ENCODE assay signal across 13 mouse cellular contexts in genomic region chr2:125368616-125369015, GRCm38 (mm10).
DNase-seq lines count a peak whose midpoint lies in the region; ATAC-seq and TF ChIP-seq lines count a peak whose summit lies in the region.
"Had no signal": no experiment of that assay in that cellular context is flagged by ENCODE, and none has a peak within 500 bp of the region (broad histone marks: within the 10 kb centered on the region; RNA-seq: fewer than 3 reads in every experiment).

No protein-coding gene starts in this region.

- no peaks in the 10 kb centered on the region for H3K27me3 ChIP-seq in kidney, embryonic 15.5 days
- H3K27me3 ChIP-seq in Patski = no peaks in the 10 kb centered on the region
- no peaks in the 10 kb centered on the region for H3K27me3 ChIP-seq in intestine, embryonic 15.5 days (replicated peaks)
- H3K27me3 ChIP-seq: forebrain, embryonic 13.5 days; limb, embryonic 13.5 days had no signal

- H3K4me3 ChIP-seq in kidney, embryonic 15.5 days (replicated peaks) = no peak overlapping the region
- no peak overlapping the region for H3K4me3 ChIP-seq in intestine, embryonic 15.5 days (replicated peaks)
- H3K4me3 ChIP-seq: forebrain, embryonic 13.5 days; limb, embryonic 13.5 days had no signal

- POLR2A ChIA-PET in Patski (lab: Charles Lee) = interaction anchor here (0.6 to 0.7 kb wide), 3 partner anchors 12 to 33 kb away, joined by 3 to 4 read pairs (median 3); no protein-coding TSS in a partner anchor

- no peak for TF ChIP-seq CTCF in Patski (IDR thresholded peaks at IDR 0.05)

- H3K4me2 ChIP-seq in kidney, embryonic 15.5 days = no peak overlapping the region
- no peak overlapping the region for H3K4me2 ChIP-seq in intestine, embryonic 15.5 days (replicated peaks)
- H3K4me2 ChIP-seq: forebrain, embryonic 13.5 days; limb, embryonic 13.5 days; midbrain, embryonic 11.5 days had no signal

- DNase-seq in kidney, postnatal 36 days = no peak
- peak; percentile 34 for DNase-seq in Patski (ENCODE audit: low read depth, low spot score)
- peak; percentile 62 to 72 for DNase-seq in heart, adult 9 months (ENCODE audit: low spot score in 2 of 2)
- DNase-seq in skeletal muscle tissue, adult 2 months (ENCODE audit: low read depth, low spot score) = peak; percentile 18
- no peak for DNase-seq in spleen, postnatal 4 days (ENCODE audit: low spot score in 2 of 2)
- DNase-seq: cerebellum, adult 9-11 months; thymus, postnatal 36 days had no signal

- no peak overlapping the region for H3K9ac ChIP-seq in kidney, embryonic 15.5 days
- no peak overlapping the region for H3K9ac ChIP-seq in intestine, embryonic 15.5 days
- H3K9ac ChIP-seq: forebrain, embryonic 13.5 days; limb, embryonic 13.5 days had no signal

- H3K36me3 ChIP-seq in kidney, embryonic 15.5 days = peaks cover 32% of the 10 kb centered on the region
- H3K36me3 ChIP-seq in intestine, embryonic 15.5 days = no peaks in the 10 kb centered on the region

- H3K4me1 ChIP-seq in kidney, embryonic 15.5 days = no peaks in the 10 kb centered on the region
- H3K4me1 ChIP-seq in intestine, embryonic 15.5 days (replicated peaks) = no peaks in the 10 kb centered on the region
- H3K4me1 ChIP-seq: forebrain, embryonic 13.5 days had no signal

- CTCF ChIA-PET in Patski (lab: Charles Lee) = interaction anchor here (1.0 kb wide), 1 partner anchor 17 kb away, joined by 3 read pairs; no protein-coding TSS in a partner anchor

- in situ Hi-C loops in Patski (cut with MboI; ENCODE audit: low pct_unique_long_range_greater_than_20kb) = no loop called here

- ATAC-seq in kidney, embryonic 15.5 days (replicated peaks; ENCODE audit: low FRiP score) = no peak
- peak; percentile 35 for ATAC-seq in Patski
- no peak for ATAC-seq in intestine, embryonic 15.5 days
- ATAC-seq: forebrain, embryonic 13.5 days; inflammation-experienced regulatory T-cells, adult 6 months had no signal

- peak overlapping the region; percentile 58 for H3K27ac ChIP-seq in kidney, embryonic 15.5 days
- no peak overlapping the region for H3K27ac ChIP-seq in intestine, embryonic 15.5 days
- H3K27ac ChIP-seq: forebrain, embryonic 13.5 days; limb, embryonic 13.5 days had no signal

- 61% methylated on average over 4 of the region's 4 CpGs for WGBS in kidney, embryonic 15.5 days
- WGBS in intestine, embryonic 15.5 days = 54% methylated on average over 4 of the region's 4 CpGs

- H3K9me3 ChIP-seq in kidney, embryonic 15.5 days (replicated peaks) = no peaks in the 10 kb centered on the region
- H3K9me3 ChIP-seq in intestine, embryonic 15.5 days = no peaks in the 10 kb centered on the region
- H3K9me3 ChIP-seq: forebrain, embryonic 13.5 days; limb, embryonic 13.5 days had no signal

Comparison
In these comparisons a context has a peak if more than half of its experiments do, and no peak if none do; other contexts are left out.
1. DNase-seq: peak in Patski (single experiment), heart, adult 9 months (2 of 2) and skeletal muscle tissue, adult 2 months (single experiment); none in kidney, postnatal 36 days (0 of 2) and spleen, postnatal 4 days (0 of 2).